Mouse (Mus musculus): ENCODE data around the gene Megf8.

Megf8 gene

GRCm38 (mm10) chr7:25333596-25334307 is 16.8 kb downstream of the Megf8 start:
- peak; percentile 79 for DNase-seq (ENCODE audit: low read depth, low spot score)

GRCm38 (mm10) chr7:25334472-25334871 is 17.5 kb downstream of the Megf8 start:
- no peak for DNase-seq (ENCODE audit: low read depth, low spot score)

GRCm38 (mm10) chr7:25339329-25339728 is 22.4 kb downstream of the Megf8 start:
- no peak for DNase-seq (ENCODE audit: low read depth, low spot score)

GRCm38 (mm10) chr7:25341000-25341784 is 24.2 kb downstream of the Megf8 start:
- DNase-seq (ENCODE audit: low read depth, low spot score), result no peak

GRCm38 (mm10) chr7:25348861-25349260 is 31.9 kb downstream of the Megf8 start:
- no peak for DNase-seq (ENCODE audit: low read depth, low spot score)

GRCm38 (mm10) chr7:25358721-25359206 is 41.8 kb downstream of the Megf8 start:
- DNase-seq (ENCODE audit: low read depth, low spot score), result no peak

- DNase-seq (ENCODE audit: low read depth, low spot score), result no peak
These were observed 46.2 kb downstream of the Megf8 start for GRCm38 (mm10) chr7:25363151-25363550.

GRCm38 (mm10) chr7:25363632-25364031 is 46.7 kb downstream of the Megf8 start:
- no peak for DNase-seq (ENCODE audit: low read depth, low spot score)

GRCm38 (mm10) chr7:25365937-25366625 is 49.1 kb downstream of the Megf8 start:
- no peak for DNase-seq (ENCODE audit: low read depth, low spot score)

- no peak for DNase-seq (ENCODE audit: low read depth, low spot score)
These were observed 50.8 kb downstream of the Megf8 start for GRCm38 (mm10) chr7:25367632-25368293.

GRCm38 (mm10) chr7:25368333-25368732 is 51.4 kb downstream of the Megf8 start:
- no peak for DNase-seq (ENCODE audit: low read depth, low spot score)

GRCm38 (mm10) chr7:25369058-25369749 is 52.2 kb downstream of the Megf8 start, which contains the start of gene Cnfn:
Gene Cnfn (minus strand): TSS chr7:25369724.
- no peak for DNase-seq (ENCODE audit: low read depth, low spot score)

- DNase-seq (ENCODE audit: low read depth, low spot score), result no peak
These were observed 55.5 kb downstream of the Megf8 start for GRCm38 (mm10) chr7:25372441-25372840.

- peak; percentile 80 for DNase-seq (ENCODE audit: low read depth, low spot score)
These were observed 59.6 kb downstream of the Megf8 start for GRCm38 (mm10) chr7:25376556-25376955.

GRCm38 (mm10) chr7:25377100-25377700 is 60.2 kb downstream of the Megf8 start:
- no peak for DNase-seq (ENCODE audit: low read depth, low spot score)

GRCm38 (mm10) chr7:25378181-25379100 is 61.5 kb downstream of the Megf8 start:
- DNase-seq (ENCODE audit: low read depth, low spot score), result no peak

- DNase-seq (ENCODE audit: low read depth, low spot score), result no peak
These were observed 62.8 kb downstream of the Megf8 start for GRCm38 (mm10) chr7:25379551-25380351.

GRCm38 (mm10) chr7:25380392-25381283 is 63.7 kb downstream of the Megf8 start:
- DNase-seq (ENCODE audit: low read depth, low spot score), result no peak

Measured in skeletal muscle tissue, adult 2 months (tissue).